Mouse (Mus musculus) hematopoietic multipotent progenitor cell, adult 10-12 weeks (in vitro differentiated cells): Measurements from ENCODE around the gene Gsdmc3. TPM values are rescaled to one million over a fixed set of nuclear protein-coding genes. Genes with fewer than 3 reads are reported as not detected.

Source experiments
- polyA plus RNA-seq: library from polyadenylated mRNA; stranded (reverse); fragments of >175 nt; gene quantifications from 2 replicates; pipeline ENCODE4 v1.2.3, GENCODE M21; 2012; ENCODE audit warnings: low replicate concordance

Gene Gsdmc3
- polyA plus RNA-seq, result not detected in 2 replicates

DNA sequence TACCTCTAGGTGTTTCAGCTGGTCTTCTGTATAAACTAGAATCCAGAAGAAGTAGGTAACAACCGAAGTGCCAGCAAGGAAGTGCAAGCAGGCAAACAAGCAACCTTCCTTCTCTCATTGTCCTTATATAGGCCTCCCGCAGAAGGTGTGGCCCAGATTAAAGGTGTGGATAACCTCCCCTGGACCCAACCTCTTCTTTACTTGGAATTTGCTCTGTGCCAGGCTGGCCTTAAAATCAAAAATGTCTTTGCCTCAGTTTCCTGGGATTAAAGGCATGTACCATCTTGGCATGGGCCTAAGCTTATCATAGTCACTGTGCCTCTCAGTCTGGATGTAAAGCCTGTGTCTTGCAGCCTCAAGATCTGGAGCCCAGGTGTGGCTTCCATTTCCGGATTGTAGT, at the start of gene Gsdmc3:
TSS of gene Gsdmc3 (minus strand) at position 101 of the 400 bp plus-strand sequence.

DNA sequence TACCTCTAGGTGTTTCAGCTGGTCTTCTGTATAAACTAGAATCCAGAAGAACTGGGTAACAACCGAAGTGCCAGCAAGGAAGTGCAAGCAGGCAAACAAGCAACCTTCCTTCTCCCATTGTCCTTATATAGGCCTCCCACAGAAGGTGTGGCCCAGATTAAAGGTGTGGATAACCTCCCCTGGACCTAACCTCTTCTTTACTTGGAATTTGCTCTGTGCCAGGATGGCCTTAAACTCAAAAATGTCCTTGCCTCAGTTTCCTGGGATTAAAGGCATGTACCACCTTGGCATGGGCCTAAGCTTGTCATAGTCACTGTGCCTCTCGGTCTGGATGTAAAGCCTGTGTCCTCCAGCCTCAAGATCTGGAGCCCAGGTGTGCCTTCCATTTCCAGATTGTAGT, 33.8 kb upstream of the Gsdmc3 start, which contains the start of gene Gsdmc4:
TSS of gene Gsdmc4 (minus strand) at position 101 of the 400 bp plus-strand sequence.

Other genes starting within 250 kb of the Gsdmc3 start
- not detected in 2 replicates for gene Gsdmc2, start 33.4 kb downstream of the Gsdmc3 start, polyA plus RNA-seq
- not detected in 2 replicates for gene Gsdmc4, start 33.7 kb upstream of the Gsdmc3 start, polyA plus RNA-seq
- 88.2 and 209 TPM in 2 replicates for gene Fam49b, start 181.9 kb upstream of the Gsdmc3 start, polyA plus RNA-seq